In genomic region chr9:107272284-107272683, GRCm38 (mm10) we compare ENCODE assay signal across 27 mouse cellular contexts. TPM values are rescaled to one million over a fixed set of nuclear protein-coding genes. Genes with fewer than 3 reads are reported as not detected.
DNase-seq lines count a peak whose midpoint lies in the region; ATAC-seq lines count a peak whose summit lies in the region.
"Had no signal": no experiment of that assay in that cellular context is flagged by ENCODE, and none has a peak within 500 bp of the region (broad histone marks: within the 10 kb centered on the region; RNA-seq: fewer than 3 reads in every experiment).

No protein-coding gene starts in this region.

- no peaks in the 10 kb centered on the region for H3K36me3 ChIP-seq in heart, embryonic 16.5 days (ENCODE audit: control insufficient read depth, insufficient read depth)
- no peaks in the 10 kb centered on the region for H3K36me3 ChIP-seq in liver, embryonic 12.5 days
- H3K36me3 ChIP-seq in forebrain, embryonic 11.5 days (ENCODE audit: control insufficient read depth, insufficient read depth, low read length) = no peaks in the 10 kb centered on the region
- H3K36me3 ChIP-seq: embryonic facial prominence, embryonic 12.5 days; forebrain, embryonic 12.5 days; hindbrain, embryonic 10.5 days; intestine, embryonic 15.5 days; liver, embryonic 15.5 days; midbrain, embryonic 12.5 days; neural tube, embryonic 15.5 days had no signal

- no peak overlapping the region for H3K4me3 ChIP-seq in heart, embryonic 16.5 days (ENCODE audit: low read length)
- H3K4me3 ChIP-seq in liver, embryonic 12.5 days = no peak overlapping the region
- no peak overlapping the region for H3K4me3 ChIP-seq in forebrain, embryonic 11.5 days (ENCODE audit: low read depth, low read length)
- H3K4me3 ChIP-seq: embryonic facial prominence, embryonic 12.5 days; forebrain, embryonic 12.5 days; hindbrain, embryonic 10.5 days; intestine, embryonic 15.5 days; liver, embryonic 15.5 days; midbrain, embryonic 12.5 days; neural tube, embryonic 15.5 days had no signal

- peak; percentile 50; the same call in 1 of the 2 replicates for ATAC-seq in heart, embryonic 16.5 days (replicated peaks; ENCODE audit: extremely low read depth, insufficient read depth, low FRiP score)
- ATAC-seq in liver, embryonic 12.5 days = peak; percentile 71
- ATAC-seq in megakaryocyte-erythroid progenitor cell, adult 5-6 weeks (replicated peaks; ENCODE audit: low FRiP score, low TSS enrichment, poor library complexity, severe bottlenecking) = peak; percentile 76
- ATAC-seq in forebrain, embryonic 11.5 days (replicated peaks; ENCODE audit: low FRiP score) = no peak
- ATAC-seq: hindbrain, embryonic 16.5 days; intestine, embryonic 15.5 days; lung, postnatal 0 days; Patski had no signal

- intact Hi-C loops in heart, postnatal 36 days (cut with DNase I) = no loop called here

- 24% methylated on average over 4 of the region's 4 CpGs for WGBS in heart, embryonic 16.5 days
- 16% methylated on average over 4 of the region's 4 CpGs for WGBS in liver, embryonic 12.5 days (ENCODE audit: insufficient replicate concordance)
- WGBS in forebrain, embryonic 11.5 days = 83% methylated on average over 4 of the region's 4 CpGs

- DNase-seq in heart, adult 11 months = peak; percentile 94
- no peak for DNase-seq in heart, postnatal 36 days
- no peak for DNase-seq in heart, postnatal 4 days
- DNase-seq in layer of hippocampus, adult 18-20 months (ENCODE audit: low spot score in 2 of 2) = no peak
- no peak for DNase-seq in forebrain, embryonic 11.5 days (ENCODE audit: low spot score)
- DNase-seq: adrenal gland, postnatal 36 days; cerebellum, adult 9-11 months; gastrocnemius, postnatal 36 days; kidney, adult 8-10 months; kidney, postnatal 25 days; layer of hippocampus, postnatal 36 days; right cerebral cortex, adult 18-20 months; right cerebral cortex, postnatal 4 days; thymus, postnatal 14 days had no signal

- H3K4me1 ChIP-seq in heart, embryonic 16.5 days (ENCODE audit: control insufficient read depth, insufficient read depth, low read length) = peaks cover 4% of the 10 kb centered on the region; the same call in 1 of the 2 replicates
- H3K4me1 ChIP-seq in liver, embryonic 12.5 days = peaks cover 50% of the 10 kb centered on the region
- H3K4me1 ChIP-seq in forebrain, embryonic 11.5 days (replicated peaks; ENCODE audit: control insufficient read depth, insufficient read depth, low read length) = no peaks in the 10 kb centered on the region
- H3K4me1 ChIP-seq: embryonic facial prominence, embryonic 12.5 days; forebrain, embryonic 12.5 days; hindbrain, embryonic 10.5 days; intestine, embryonic 15.5 days; midbrain, embryonic 12.5 days; neural tube, embryonic 15.5 days had no signal

- no peak overlapping the region for H3K4me2 ChIP-seq in heart, embryonic 16.5 days (ENCODE audit: low read depth, low read length)
- no peak overlapping the region for H3K4me2 ChIP-seq in liver, embryonic 12.5 days
- no peak overlapping the region for H3K4me2 ChIP-seq in forebrain, embryonic 11.5 days (ENCODE audit: low read depth, low read length, severe bottlenecking)
- H3K4me2 ChIP-seq: embryonic facial prominence, embryonic 12.5 days; forebrain, embryonic 12.5 days; intestine, embryonic 15.5 days; liver, embryonic 15.5 days; midbrain, embryonic 12.5 days; neural tube, embryonic 15.5 days had no signal

- H3K9me3 ChIP-seq in heart, embryonic 16.5 days (replicated peaks; ENCODE audit: control insufficient read depth, low read length) = no peaks in the 10 kb centered on the region
- H3K9me3 ChIP-seq in liver, embryonic 12.5 days (replicated peaks) = no peaks in the 10 kb centered on the region
- no peaks in the 10 kb centered on the region for H3K9me3 ChIP-seq in forebrain, embryonic 11.5 days (ENCODE audit: control insufficient read depth, low read length)
- H3K9me3 ChIP-seq: embryonic facial prominence, embryonic 12.5 days; forebrain, embryonic 12.5 days; hindbrain, embryonic 10.5 days; intestine, embryonic 15.5 days; liver, embryonic 15.5 days; midbrain, embryonic 12.5 days; neural tube, embryonic 15.5 days had no signal

- no peaks in the 10 kb centered on the region for H3K27me3 ChIP-seq in heart, embryonic 16.5 days (ENCODE audit: control insufficient read depth, insufficient read depth, low read length)
- H3K27me3 ChIP-seq in liver, embryonic 12.5 days (replicated peaks) = no peaks in the 10 kb centered on the region
- H3K27me3 ChIP-seq in forebrain, embryonic 11.5 days (ENCODE audit: control insufficient read depth, insufficient read depth, low read length) = no peaks in the 10 kb centered on the region
- H3K27me3 ChIP-seq: embryonic facial prominence, embryonic 12.5 days; forebrain, embryonic 12.5 days; intestine, embryonic 15.5 days; liver, embryonic 15.5 days; midbrain, embryonic 12.5 days; neural tube, embryonic 15.5 days; Patski had no signal

- no peak overlapping the region for H3K9ac ChIP-seq in heart, embryonic 16.5 days (ENCODE audit: low read length)
- no peak overlapping the region for H3K9ac ChIP-seq in liver, embryonic 12.5 days
- no peak overlapping the region for H3K9ac ChIP-seq in forebrain, embryonic 11.5 days (ENCODE audit: low read length)
- H3K9ac ChIP-seq: embryonic facial prominence, embryonic 12.5 days; forebrain, embryonic 12.5 days; intestine, embryonic 15.5 days; liver, embryonic 15.5 days; midbrain, embryonic 12.5 days; neural tube, embryonic 15.5 days had no signal

- H3K27ac ChIP-seq in heart, embryonic 16.5 days (ENCODE audit: low read length) = no peak overlapping the region
- no peak overlapping the region for H3K27ac ChIP-seq in liver, embryonic 12.5 days
- no peak overlapping the region for H3K27ac ChIP-seq in forebrain, embryonic 11.5 days (ENCODE audit: low read depth, low read length)
- H3K27ac ChIP-seq: embryonic facial prominence, embryonic 12.5 days; forebrain, embryonic 12.5 days; hindbrain, embryonic 10.5 days; intestine, embryonic 15.5 days; liver, embryonic 15.5 days; midbrain, embryonic 12.5 days; neural tube, embryonic 15.5 days had no signal

RNA-seq across cellular contexts. Expression of gene Mapkapk3, which starts 17.4 kb away (rescaled TPM):
- total RNA-seq in heart, postnatal 36 days (2021) = 10 to 100 TPM; 27.0 to 33.6 TPM
- polyA plus RNA-seq in heart, embryonic 16.5 days (2015; fragmentation: Nextera tagmentation; extraction: Ambion mirVana) = 11.4 and 13.1 TPM in 2 replicates
- 10 to 100 TPM; 18.3 to 18.9 TPM for total RNA-seq in heart, postnatal 4 days (2021)
- polyA plus RNA-seq in liver, embryonic 12.5 days (2016; fragmentation: Nextera tagmentation; extraction: Ambion mirVana) = 12.5 and 13.2 TPM in 2 replicates
- 26.8 and 34.0 TPM in 2 replicates for total RNA-seq in megakaryocyte-erythroid progenitor cell, adult 5-6 weeks (2014; fragmentation: Nextera tagmentation)
- total RNA-seq in megakaryocyte-erythroid progenitor cell, adult 5-6 weeks (2017) = 26.9 and 31.6 TPM in 2 replicates
- total RNA-seq in layer of hippocampus, adult 18-20 months (2021) = 1 to 10 TPM; 1.8 to 2.2 TPM
- polyA plus RNA-seq in forebrain, embryonic 11.5 days (2014; fragmentation: Nextera tagmentation; extraction: Ambion mirVana) = 3.2 and 4.9 TPM in 2 replicates

RNA-seq across cellular contexts. Expression of gene Cish, which starts 23.5 kb away (rescaled TPM):
- 100 to 1,000 TPM; 145 to 149 TPM for total RNA-seq in heart, postnatal 36 days (2021)
- polyA plus RNA-seq in heart, embryonic 16.5 days (2015; fragmentation: Nextera tagmentation; extraction: Ambion mirVana) = 43.4 and 44.4 TPM in 2 replicates
- 100 to 1,000 TPM; 146 to 176 TPM for total RNA-seq in heart, postnatal 4 days (2021)
- 16.2 and 18.1 TPM in 2 replicates for polyA plus RNA-seq in liver, embryonic 12.5 days (2016; fragmentation: Nextera tagmentation; extraction: Ambion mirVana)
- 2.9 and 9.3 TPM in 2 replicates for total RNA-seq in megakaryocyte-erythroid progenitor cell, adult 5-6 weeks (2014; fragmentation: Nextera tagmentation)
- total RNA-seq in megakaryocyte-erythroid progenitor cell, adult 5-6 weeks (2017) = 1.2 and 1.6 TPM in 2 replicates
- 1 to 10 TPM; 3.0 to 6.3 TPM for total RNA-seq in layer of hippocampus, adult 18-20 months (2021)
- polyA plus RNA-seq in forebrain, embryonic 11.5 days (2014; fragmentation: Nextera tagmentation; extraction: Ambion mirVana) = 6.5 and 7.4 TPM in 2 replicates

RNA-seq across cellular contexts. Expression of gene Dock3, which starts 40.6 kb away (rescaled TPM):
- total RNA-seq in heart, postnatal 36 days (2021) = 1 to 10 TPM; 3.9 to 5.3 TPM
- polyA plus RNA-seq in heart, embryonic 16.5 days (2015; fragmentation: Nextera tagmentation; extraction: Ambion mirVana) = 0.24 and 0.43 TPM in 2 replicates
- total RNA-seq in heart, postnatal 4 days (2021) = 1 to 10 TPM; 1.3 to 1.5 TPM
- 0.12 and 0.18 TPM in 2 replicates for polyA plus RNA-seq in liver, embryonic 12.5 days (2016; fragmentation: Nextera tagmentation; extraction: Ambion mirVana)
- total RNA-seq in megakaryocyte-erythroid progenitor cell, adult 5-6 weeks (2014; fragmentation: Nextera tagmentation) = 0.09 TPM in 1 of 2 replicates, not detected in the other
- total RNA-seq in megakaryocyte-erythroid progenitor cell, adult 5-6 weeks (2017) = not detected in 2 replicates
- 100 to 1,000 TPM; 105 to 112 TPM for total RNA-seq in layer of hippocampus, adult 18-20 months (2021)
- 10.7 and 12.1 TPM in 2 replicates for polyA plus RNA-seq in forebrain, embryonic 11.5 days (2014; fragmentation: Nextera tagmentation; extraction: Ambion mirVana)
- total RNA-seq: gastrocnemius, postnatal 36 days had no signal

Comparison
In these comparisons a context has a peak if more than half of its experiments do, and no peak if none do; other contexts are left out.
1. RNA of gene Mapkapk3, which starts 17.4 kb away (total RNA-seq): 27.0 to 33.6 TPM in heart, postnatal 36 days, 26.8 to 34.0 TPM in megakaryocyte-erythroid progenitor cell, adult 5-6 weeks and 18.3 to 18.9 TPM in heart, postnatal 4 days; 1.8 to 2.2 TPM in layer of hippocampus, adult 18-20 months; every median in the first group is over 4 times any median in the second.
2. RNA of gene Cish, which starts 23.5 kb away (total RNA-seq): 146 to 176 TPM in heart, postnatal 4 days and 145 to 149 TPM in heart, postnatal 36 days; 3.0 to 6.3 TPM in layer of hippocampus, adult 18-20 months and 1.2 to 9.3 TPM in megakaryocyte-erythroid progenitor cell, adult 5-6 weeks; every median in the first group is over 10 times any median in the second.
3. RNA of gene Dock3, which starts 40.6 kb away (total RNA-seq): 105 to 112 TPM in layer of hippocampus, adult 18-20 months; 3.9 to 5.3 TPM in heart, postnatal 36 days, 1.3 to 1.5 TPM in heart, postnatal 4 days and 0.09 TPM in megakaryocyte-erythroid progenitor cell, adult 5-6 weeks; every median in the first group is over 10 times any median in the second.